Mouse (Mus musculus) spleen, adult 2 months (tissue): ENCODE results near the gene Anp32b. TPM values are rescaled to one million over a fixed set of nuclear protein-coding genes. Genes with fewer than 3 reads are reported as not detected.

Source experiments
- DNase-seq, 2 experiments: peaks; one replicate each; pipeline versions ENCODE4 v3.0.0 to v3.0.0-alpha.2; 2012 to 2021; ENCODE audit warnings: low spot score in 2 of 2, low read depth in 1 of 2
- H3K27ac ChIP-seq: fragments of 200-500 bp; 2 replicates; pipeline ENCODE4 v1.5.1; 2012; ENCODE audit warnings: low read length, inconsistent platforms; ENCODE audit not compliant: insufficient read depth
- H3K27me3 ChIP-seq: fragments of 200-500 bp; 2 replicates; pipeline ENCODE4 v1.6.1; 2012; ENCODE audit warnings: mild to moderate bottlenecking, moderate library complexity, low read length, inconsistent platforms; ENCODE audit not compliant: control insufficient read depth, insufficient read depth
- H3K36me3 ChIP-seq: fragments of 200-500 bp; 2 replicates; pipeline ENCODE4 v1.6.1; 2012; ENCODE audit warnings: mild to moderate bottlenecking, low read length, inconsistent platforms; ENCODE audit not compliant: control insufficient read depth, insufficient read depth
- H3K4me1 ChIP-seq: fragments of 200-500 bp; 2 replicates; pipeline ENCODE4 v1.6.1; 2011; ENCODE audit warnings: inconsistent platforms; ENCODE audit not compliant: control insufficient read depth, insufficient read depth, insufficient read length
- H3K4me3 ChIP-seq: fragments of 200-500 bp; 2 replicates; pipeline ENCODE4 v1.5.1; 2011; ENCODE audit warnings: mild to moderate bottlenecking, inconsistent platforms; ENCODE audit not compliant: insufficient read depth, insufficient read length; ENCODE audit errors: extremely low read depth
- CTCF ChIP-seq: fragments of 200-500 bp; IDR thresholded peaks from 2 replicates; pipeline ENCODE4 v1.5.1; 2011; ENCODE audit warnings: mild to moderate bottlenecking, inconsistent platforms; ENCODE audit not compliant: insufficient read depth, insufficient read length, insufficient replicate concordance; ENCODE audit errors: extremely low read depth
- POLR2A ChIP-seq: fragments of 200-500 bp; IDR thresholded peaks from 2 replicates; pipeline ENCODE4 v1.6.1; 2011; ENCODE audit warnings: low read depth, low read length, inconsistent platforms
- WGBS: fragments of 180-500 bp; shearing (Covaris S2); methylation state at CpG from one replicate; pipeline ENCODE4 v1.1.7; 2018; 5-methylcytosine and 5-hydroxymethylcytosine counted together
- polyA plus RNA-seq: library from polyadenylated mRNA; depleted of rRNA; stranded (reverse); fragments of >200 nt; gene quantifications from 2 replicates; pipeline ENCODE4 v1.2.3, GENCODE M21; 2012

Gene Anp32b
- polyA plus RNA-seq, 1 experiment: 19.1 TPM

GRCm38 (mm10) chr4:46445237-46445945 lies 5.3 kb upstream of the Anp32b start:
- WGBS: 79% methylated on average over 9 of the region's 9 CpGs
- H3K27me3 ChIP-seq: no peaks in the 10 kb centered on the region
- H3K4me3 ChIP-seq: no peak overlapping the region
- H3K36me3 ChIP-seq: no peaks in the 10 kb centered on the region
- no peak overlapping the region for H3K27ac ChIP-seq
- H3K4me1 ChIP-seq: no peaks in the 10 kb centered on the region; the same call in 1 of the 2 replicates
- no peak for TF ChIP-seq POLR2A
- TF ChIP-seq CTCF: no peak
- no peak for DNase-seq

- no peak overlapping the region for H3K4me3 ChIP-seq
- no peaks in the 10 kb centered on the region for H3K27me3 ChIP-seq
- TF ChIP-seq POLR2A (no peak), CTCF (no peak)
- no peaks in the 10 kb centered on the region for H3K36me3 ChIP-seq
- no peaks in the 10 kb centered on the region; the same call in 1 of the 2 replicates for H3K4me1 ChIP-seq
- DNase-seq: no peak
- no peak overlapping the region for H3K27ac ChIP-seq
- 47% methylated on average over 1 of the region's 1 CpGs for WGBS
Measured at GRCm38 (mm10) chr4:46447461-46447860, 3.2 kb upstream of the Anp32b start.

GRCm38 (mm10) chr4:46448886-46449285 lies 1.8 kb upstream of the Anp32b start:
- Histone ChIP-seq H3K4me3 (no peak overlapping the region), H3K27me3 (no peaks in the 10 kb centered on the region), H3K4me1 (peaks cover 5% of the 10 kb centered on the region; the same call in 1 of the 2 replicates), H3K36me3 (no peaks in the 10 kb centered on the region), H3K27ac (no peak overlapping the region)
- WGBS: 60% methylated on average over 6 of the region's 6 CpGs
- TF ChIP-seq POLR2A (no peak), CTCF (no peak)
- no peak for DNase-seq

- Histone ChIP-seq H3K4me3 (peak overlapping the region; percentile 64; the same call in 1 of the 2 replicates), H3K4me1 (peaks cover 9% of the 10 kb centered on the region; the same call in 1 of the 2 replicates), H3K36me3 (no peaks in the 10 kb centered on the region), H3K27me3 (no peaks in the 10 kb centered on the region), H3K27ac (peak overlapping the region; percentile 27)
- DNase-seq: no peak
- 47% methylated on average over 7 of the region's 7 CpGs for WGBS
- TF ChIP-seq CTCF (no peak), POLR2A (no peak)
Measured at GRCm38 (mm10) chr4:46450020-46450518, 633 bp upstream of the Anp32b start.

- Histone ChIP-seq H3K27ac (peak overlapping the region; percentile 98), H3K4me3 (peak overlapping the region; percentile 86), H3K27me3 (no peaks in the 10 kb centered on the region), H3K36me3 (no peaks in the 10 kb centered on the region), H3K4me1 (peaks cover 12% of the 10 kb centered on the region; the same call in 1 of the 2 replicates)
- 1% methylated on average over 59 of the region's 70 CpGs for WGBS
- peak; percentile 43 to 73 for DNase-seq
- TF ChIP-seq POLR2A (no peak; the same call in 1 of the 2 replicates), CTCF (no peak)
Measured at GRCm38 (mm10) chr4:46451240-46451757, 597 bp downstream of the Anp32b start.

- under 1% methylated on average over 105 of the region's 111 CpGs for WGBS
- no peaks in the 10 kb centered on the region for H3K36me3 ChIP-seq
- TF ChIP-seq CTCF (no peak), POLR2A (no peak; the same call in 1 of the 2 replicates)
- peaks cover 16% of the 10 kb centered on the region; the same call in 1 of the 2 replicates for H3K4me1 ChIP-seq
- H3K4me3 ChIP-seq: peak overlapping the region; percentile 86
- no peaks in the 10 kb centered on the region for H3K27me3 ChIP-seq
- DNase-seq: peak in 1 of 2 experiments; percentile 67
- H3K27ac ChIP-seq: peak overlapping the region; percentile 98
Measured at GRCm38 (mm10) chr4:46451758-46452480, 1.2 kb downstream of the Anp32b start.

- H3K4me1 ChIP-seq: peaks cover 20% of the 10 kb centered on the region; the same call in 1 of the 2 replicates
- peak overlapping the region; percentile 86 for H3K4me3 ChIP-seq
- H3K27me3 ChIP-seq: no peaks in the 10 kb centered on the region
- peak overlapping the region; percentile 98 for H3K27ac ChIP-seq
- WGBS: under 1% methylated on average over 19 of the region's 19 CpGs
- peak; percentile 42 for TF ChIP-seq POLR2A
- no peak for TF ChIP-seq CTCF
- DNase-seq: peak; percentile 50 to 52
- no peaks in the 10 kb centered on the region for H3K36me3 ChIP-seq
Measured at GRCm38 (mm10) chr4:46452481-46452850, 1.8 kb downstream of the Anp32b start.
